Mouse (Mus musculus) spleen, postnatal 4 days (tissue): ENCODE results near the gene BC048403.

Experiments used
- DNase-seq, 2 experiments: peaks; one replicate each; pipeline ENCODE4 v3.0.0; 2022; ENCODE audit warnings: low spot score in 2 of 2

BC048403 gene

GRCm38 (mm10) chr10:121756677-121757076, 16.9 kb downstream of the BC048403 start:
- DNase-seq, result no peak

DNA sequence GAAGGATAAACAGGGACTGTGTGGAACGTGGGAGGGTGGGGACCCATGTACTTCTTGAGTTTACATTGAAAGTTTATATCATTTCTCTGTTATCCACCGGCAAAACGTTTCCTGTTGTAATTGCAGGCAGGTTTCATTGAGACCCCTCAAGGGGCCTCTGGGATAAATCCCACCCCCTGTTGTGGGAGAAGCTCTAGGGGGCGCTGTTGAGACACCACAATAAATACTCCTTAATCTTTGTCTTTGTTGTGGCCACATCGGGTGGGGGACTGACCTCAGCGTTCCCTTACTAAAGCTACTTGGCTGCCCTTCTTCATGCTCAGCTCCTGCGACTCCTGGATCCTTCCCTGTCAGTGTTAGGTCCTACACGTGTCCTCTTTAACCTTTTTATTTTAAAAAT, 19.4 kb downstream of the BC048403 start:
- no peak for DNase-seq

DNA sequence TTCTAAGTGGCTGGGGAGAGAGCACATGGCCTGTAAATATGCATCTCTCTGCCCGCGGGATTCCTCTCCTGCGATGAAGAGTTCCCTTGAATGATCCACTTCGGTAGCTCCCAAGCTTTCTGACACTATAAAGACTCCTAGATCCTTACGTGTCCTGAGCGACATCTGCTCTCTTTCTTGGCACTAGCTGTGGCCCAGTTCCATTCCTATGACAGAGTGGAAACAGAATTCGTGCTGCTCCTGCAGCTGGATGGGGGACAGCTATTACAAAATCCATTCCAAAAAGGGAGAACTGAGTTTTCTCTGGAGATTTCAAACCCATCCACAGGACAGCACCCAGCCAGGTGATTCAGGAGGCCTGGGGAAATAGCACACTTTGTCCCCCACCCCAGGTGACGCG, 22.4 kb downstream of the BC048403 start:
- no peak for DNase-seq

DNA sequence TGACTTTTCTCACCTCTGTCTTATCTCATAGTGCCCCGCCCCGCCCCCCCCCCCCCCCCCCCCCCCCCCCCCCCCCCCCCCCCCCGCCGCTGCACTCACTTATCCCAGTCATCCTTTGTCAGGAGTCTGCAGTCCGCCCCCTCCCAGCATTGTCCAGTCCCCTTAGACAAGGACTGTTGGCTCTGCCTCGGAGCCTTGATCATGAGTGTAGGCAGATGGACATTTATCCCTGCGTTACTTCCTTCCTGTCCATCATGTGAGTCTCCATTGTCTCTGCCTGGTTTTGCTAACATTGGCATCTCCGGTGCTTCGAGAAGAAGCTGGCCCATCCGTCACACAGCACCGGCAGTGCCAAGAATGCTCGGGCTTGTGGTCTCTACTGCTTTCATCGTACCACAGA, 23.5 kb downstream of the BC048403 start:
- DNase-seq, result no peak

GRCm38 (mm10) chr10:121764469-121765173, 24.9 kb downstream of the BC048403 start:
- no peak for DNase-seq

- DNase-seq, result no peak
Measured at GRCm38 (mm10) chr10:121765174-121766057, 25.7 kb downstream of the BC048403 start.

DNA sequence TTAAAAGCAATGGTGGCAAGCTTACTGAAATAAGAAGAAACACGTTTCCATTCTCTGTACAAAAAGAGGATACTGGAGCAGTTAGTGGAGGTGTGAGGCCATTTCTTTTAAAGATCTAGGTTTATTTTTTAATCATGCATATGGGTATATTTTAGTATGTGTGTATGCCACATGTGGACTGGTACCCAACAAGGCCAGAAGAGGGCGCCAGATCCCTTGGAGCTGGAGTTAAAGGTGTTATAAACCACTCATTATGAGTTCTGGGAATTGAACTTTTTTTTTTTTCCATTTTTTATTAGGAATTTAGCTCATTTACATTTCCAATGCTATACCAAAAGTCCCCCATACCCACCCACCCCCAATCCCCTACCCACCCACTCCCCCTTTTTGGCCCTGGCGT, 27.6 kb downstream of the BC048403 start:
- DNase-seq, result peak in 1 of 2 experiments; percentile 23

GRCm38 (mm10) chr10:121769711-121770110, 30.0 kb downstream of the BC048403 start:
- DNase-seq, result no peak

- no peak for DNase-seq
Measured at GRCm38 (mm10) chr10:121770624-121771577, 31.2 kb downstream of the BC048403 start.

DNA sequence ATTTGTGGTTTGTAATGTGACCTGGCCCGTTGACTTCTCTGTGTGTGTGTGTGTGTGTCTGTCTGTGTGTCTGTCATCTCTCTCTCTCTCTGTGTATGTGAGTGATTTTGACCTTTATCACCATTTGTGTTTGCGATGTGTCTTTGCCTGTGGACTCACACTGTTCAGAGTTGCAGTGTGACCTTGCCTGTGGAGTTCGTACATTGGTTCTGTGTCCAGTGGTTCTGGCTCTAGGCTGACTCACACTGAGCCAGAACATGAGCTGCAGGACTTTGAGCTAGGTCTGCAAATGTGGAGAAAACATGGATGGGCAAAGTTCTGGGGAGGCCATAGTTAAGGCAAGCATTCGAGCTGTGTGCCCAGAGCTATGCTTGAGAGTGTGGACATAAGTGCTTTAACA, 34.1 kb downstream of the BC048403 start:
- no peak for DNase-seq

- DNase-seq, result no peak
Measured at GRCm38 (mm10) chr10:121775990-121776389, 36.3 kb downstream of the BC048403 start.

DNA sequence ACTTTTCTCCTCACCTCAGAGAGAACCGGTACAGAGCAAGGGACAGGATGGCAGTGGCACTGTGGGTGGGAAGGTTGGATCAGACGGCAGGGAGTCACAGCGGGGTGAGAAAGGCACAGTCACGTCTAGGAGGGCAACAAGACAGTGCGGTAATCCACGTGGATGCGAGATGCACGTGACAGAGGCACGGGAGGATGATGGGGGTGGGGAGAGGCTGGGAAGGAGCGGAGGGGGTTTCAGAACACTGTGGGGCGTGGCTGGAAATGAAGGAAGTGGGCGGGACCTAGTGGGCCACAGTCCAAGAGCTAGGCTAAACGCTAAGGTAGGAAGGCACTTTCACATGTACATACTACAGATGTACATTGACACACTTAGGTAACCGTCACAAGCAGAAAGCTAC, 41.4 kb downstream of the BC048403 start:
- no peak for DNase-seq

DNA sequence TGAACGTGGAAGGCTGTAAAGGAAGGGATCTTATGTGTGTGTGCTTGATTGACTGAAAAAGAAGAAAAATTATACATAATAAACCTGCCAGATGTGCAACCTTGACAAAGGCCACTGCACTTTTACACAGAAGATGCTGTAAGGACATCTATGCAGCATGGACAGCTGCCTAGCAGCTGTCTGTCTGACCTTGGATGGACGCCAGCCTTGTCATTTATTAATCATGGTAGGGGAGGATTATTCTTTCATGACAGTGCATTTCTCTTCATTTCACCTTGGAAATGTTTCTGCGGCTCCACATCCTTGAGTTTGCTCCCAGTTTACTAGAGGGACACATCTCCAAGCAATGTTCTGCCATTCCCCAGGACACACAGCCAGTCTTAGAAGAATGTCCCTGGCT, 48.8 kb downstream of the BC048403 start:
- no peak for DNase-seq

DNA sequence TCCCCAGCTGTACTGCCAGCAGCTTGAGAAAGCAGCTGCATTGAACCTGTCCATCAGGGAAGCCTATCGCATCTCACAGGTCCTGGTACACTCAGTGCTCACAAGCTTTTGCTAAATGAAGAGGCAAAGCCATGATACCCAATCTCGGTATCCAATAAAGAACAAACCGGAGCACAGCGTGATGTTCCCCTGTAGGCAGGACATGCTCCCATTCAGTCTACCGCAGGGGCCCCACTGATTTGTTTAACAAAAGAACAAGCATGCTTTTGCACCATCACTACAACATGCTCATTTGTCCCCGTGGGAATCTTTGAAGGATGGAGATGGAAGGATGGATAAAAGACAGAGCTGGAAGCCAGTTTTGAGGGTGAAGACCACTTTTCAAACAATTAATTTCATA, 50.3 kb downstream of the BC048403 start:
- DNase-seq, result no peak

DNA sequence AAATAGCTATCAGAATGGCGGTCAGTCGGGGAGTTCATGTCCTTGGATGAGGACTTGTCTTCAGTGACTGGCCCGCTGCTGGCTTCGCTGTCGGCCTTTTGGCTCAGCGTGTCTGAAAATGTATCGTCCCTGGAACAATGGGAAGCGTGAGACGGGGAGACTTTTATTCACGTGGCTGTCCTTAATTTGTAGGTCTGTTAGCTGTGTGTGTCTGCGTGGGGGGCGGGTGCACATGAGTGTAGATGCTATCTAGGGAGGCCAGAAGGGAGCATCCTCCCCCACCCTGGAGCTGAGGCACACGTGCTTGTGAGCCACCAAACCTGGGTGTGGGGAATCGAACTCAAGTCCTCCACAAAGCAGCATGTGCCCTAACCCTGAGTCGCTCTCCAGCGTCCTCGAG, 52.9 kb downstream of the BC048403 start:
- no peak for DNase-seq

- DNase-seq, result no peak
Measured at GRCm38 (mm10) chr10:121794486-121794885, 54.7 kb downstream of the BC048403 start.

DNA sequence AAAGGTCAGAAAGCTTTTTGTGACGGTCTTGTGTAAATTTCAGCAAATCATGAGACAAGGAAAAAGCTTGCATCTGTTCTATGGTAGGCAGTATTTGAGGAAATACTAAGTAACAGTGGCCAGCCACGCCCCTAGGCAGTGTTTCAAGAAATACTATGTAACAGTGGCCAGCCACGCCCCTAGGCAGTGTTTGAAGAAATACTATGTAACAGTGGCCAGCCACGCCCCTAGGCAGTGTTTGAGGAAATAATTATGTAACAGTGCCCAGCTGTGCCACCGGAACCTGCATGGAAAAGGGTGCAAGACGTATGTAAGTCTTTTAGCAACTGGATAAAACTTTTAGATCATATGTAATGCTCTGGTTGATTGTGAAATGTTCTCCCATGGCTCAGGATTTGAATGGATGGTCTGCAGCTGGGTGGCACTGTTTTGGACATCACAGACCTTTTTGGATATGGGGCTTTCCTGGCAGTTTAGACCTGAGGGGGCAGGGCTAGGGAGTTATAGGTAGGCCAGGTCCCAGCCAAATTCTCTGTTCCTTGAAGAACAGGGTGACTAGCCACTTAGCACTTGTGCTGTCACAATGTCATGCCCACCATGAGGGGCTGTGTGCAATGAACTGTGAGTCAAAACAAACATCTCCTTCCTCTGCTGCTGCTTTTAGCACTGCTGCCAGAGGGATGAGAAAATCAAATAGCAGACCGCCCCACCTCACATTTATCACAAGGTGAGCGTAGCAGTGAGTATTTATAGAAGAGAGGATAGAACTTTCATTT, 56.5 kb downstream of the BC048403 start:
- peak in 1 of 2 experiments; percentile 40 for DNase-seq

- no peak for DNase-seq
Measured at GRCm38 (mm10) chr10:121800041-121800440, 60.3 kb downstream of the BC048403 start.
